Mouse (Mus musculus) heart, adult 18-20 months (tissue): ENCODE measurements around the gene Tenm1. TPM values are rescaled to one million over a fixed set of nuclear protein-coding genes. Genes with fewer than 3 reads are reported as not detected.

Experiments used
- DNase-seq, 2 experiments: peaks; one replicate each; pipeline ENCODE4 v3.0.0; 2021 to 2022; ENCODE audit warnings: mixed read lengths in 1 of 2
- total RNA-seq, 2 experiments: library from RNA; stranded (reverse); gene quantifications; 2 replicates each; pipeline ENCODE4 v1.2.3; 2021

The Tenm1 gene
- total RNA-seq, 2 experiments from 2014 or later: 0.05 to 0.15 TPM

GRCm38 (mm10) chrX:42781566-42781965 is 647.4 kb downstream of the Tenm1 start:
- no peak for DNase-seq

DNA sequence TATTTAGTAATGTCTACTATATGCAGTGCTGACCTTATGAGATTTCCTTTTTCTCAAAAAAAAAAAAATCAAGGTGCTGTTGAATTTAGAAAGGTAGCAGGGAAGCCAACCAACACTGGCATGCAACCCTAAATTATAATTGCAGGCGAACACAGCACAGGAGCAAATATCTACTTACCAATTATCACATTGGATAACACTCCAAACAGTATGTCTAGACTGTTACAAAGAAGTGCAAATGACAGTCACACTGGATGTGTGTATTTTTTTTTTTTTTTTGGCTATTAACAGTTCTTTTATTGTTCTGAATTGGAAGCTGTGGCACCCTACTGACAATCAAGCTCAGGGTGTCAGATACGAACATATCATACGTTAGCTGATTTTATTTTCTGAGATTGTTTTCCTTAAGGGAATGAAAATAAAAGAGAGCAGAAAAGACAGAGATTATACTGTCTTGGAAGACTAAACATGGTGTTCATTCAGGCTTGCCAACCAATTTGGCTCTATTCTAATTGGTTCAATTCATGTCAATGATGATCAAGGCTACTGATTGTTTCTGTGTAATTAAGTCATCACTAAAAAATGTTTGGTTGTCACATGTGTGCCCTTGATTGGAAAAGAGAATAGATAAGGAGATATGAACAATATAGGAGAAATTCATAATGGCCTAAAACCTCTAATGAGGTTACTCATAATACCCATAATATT is 710.7 kb downstream of the Tenm1 start:
- no peak for DNase-seq

DNA sequence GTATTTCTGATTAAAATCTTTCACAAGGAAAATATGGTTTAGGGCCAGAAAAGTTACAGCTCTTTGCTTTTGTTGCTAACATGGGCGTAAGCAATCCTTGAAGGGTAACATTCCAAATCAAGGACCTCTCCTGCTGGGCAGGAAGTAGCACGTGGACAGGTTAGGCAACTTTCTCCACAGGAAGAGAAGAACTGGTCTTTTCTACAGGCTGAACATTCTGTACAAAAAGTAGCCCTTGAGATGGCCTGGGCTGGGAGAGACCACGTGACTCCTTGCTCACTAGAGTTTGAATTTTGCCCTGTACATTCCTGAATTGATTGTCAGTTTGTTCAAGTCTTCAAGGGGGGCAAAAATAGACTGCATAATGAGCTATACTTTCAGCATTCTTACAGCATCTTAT is 728.6 kb downstream of the Tenm1 start:
- DNase-seq: no peak

GRCm38 (mm10) chrX:42647131-42647530 is 781.8 kb downstream of the Tenm1 start:
- no peak for DNase-seq

GRCm38 (mm10) chrX:42580521-42580920 is 848.4 kb downstream of the Tenm1 start:
- DNase-seq: no peak

DNA sequence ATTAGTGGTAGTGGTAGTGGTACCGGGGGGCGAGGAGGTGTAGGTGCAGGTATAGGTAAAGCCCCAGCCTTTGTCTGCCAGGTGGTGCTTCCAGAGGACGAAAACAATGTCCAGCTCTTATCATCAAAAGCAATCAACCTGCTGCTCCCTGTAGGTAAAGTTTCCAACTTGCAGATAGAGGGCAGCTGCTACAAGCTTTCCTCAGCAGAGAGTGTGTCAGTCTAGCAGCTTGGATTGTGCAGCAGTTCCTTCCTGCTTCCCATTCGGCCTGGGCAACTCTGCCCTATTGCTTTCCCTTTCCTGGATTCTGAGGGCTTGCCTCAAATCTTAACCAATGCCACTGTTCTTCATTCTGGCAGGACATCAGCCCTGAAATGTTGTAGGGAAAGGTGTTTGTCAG is 870.2 kb downstream of the Tenm1 start:
- no peak for DNase-seq

DNA sequence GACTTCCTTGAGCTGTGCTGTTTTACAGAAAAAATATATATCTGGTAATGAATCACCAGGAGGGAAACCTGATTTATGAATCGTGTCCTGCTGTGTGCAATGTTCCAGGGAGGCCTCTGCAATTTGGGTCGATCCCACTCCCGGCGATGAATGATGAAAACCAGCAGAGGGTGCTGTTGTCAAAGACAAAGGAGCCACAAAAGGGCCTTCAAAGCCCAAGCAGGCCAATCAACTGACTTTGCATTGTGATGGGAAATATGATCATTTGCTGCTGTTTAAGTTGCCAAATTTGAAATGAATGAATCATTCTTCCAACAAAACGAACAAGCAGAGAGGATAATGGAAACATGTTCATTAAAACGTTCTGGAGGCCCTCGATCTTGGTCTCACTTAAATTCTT is 871.6 kb downstream of the Tenm1 start:
- peak; percentile 5 to 65 for DNase-seq

DNA sequence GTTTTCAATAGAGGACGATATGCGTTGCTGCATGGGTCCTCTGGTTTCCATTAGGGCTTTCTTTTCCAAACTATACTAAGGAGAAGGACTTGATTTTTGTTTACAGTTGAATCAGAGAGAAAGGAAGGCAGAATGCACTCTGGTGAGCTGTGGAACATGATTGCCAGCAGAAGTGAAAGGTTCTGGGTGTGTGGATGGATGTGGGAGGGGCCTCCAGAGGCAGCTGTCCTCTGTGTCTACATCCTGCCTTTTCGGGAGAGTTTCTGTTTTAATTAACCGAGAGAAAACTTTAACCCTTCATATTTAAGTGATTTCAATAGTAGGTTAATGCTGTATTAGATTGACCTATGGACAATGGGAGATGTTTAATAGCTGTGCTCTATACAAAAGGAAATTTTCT is 880.4 kb downstream of the Tenm1 start:
- DNase-seq: no peak

GRCm38 (mm10) chrX:42545076-42545475 is 883.9 kb downstream of the Tenm1 start:
- DNase-seq: no peak

GRCm38 (mm10) chrX:42540756-42541053 is 888.2 kb downstream of the Tenm1 start:
- peak; percentile 56 to 87 for DNase-seq

DNA sequence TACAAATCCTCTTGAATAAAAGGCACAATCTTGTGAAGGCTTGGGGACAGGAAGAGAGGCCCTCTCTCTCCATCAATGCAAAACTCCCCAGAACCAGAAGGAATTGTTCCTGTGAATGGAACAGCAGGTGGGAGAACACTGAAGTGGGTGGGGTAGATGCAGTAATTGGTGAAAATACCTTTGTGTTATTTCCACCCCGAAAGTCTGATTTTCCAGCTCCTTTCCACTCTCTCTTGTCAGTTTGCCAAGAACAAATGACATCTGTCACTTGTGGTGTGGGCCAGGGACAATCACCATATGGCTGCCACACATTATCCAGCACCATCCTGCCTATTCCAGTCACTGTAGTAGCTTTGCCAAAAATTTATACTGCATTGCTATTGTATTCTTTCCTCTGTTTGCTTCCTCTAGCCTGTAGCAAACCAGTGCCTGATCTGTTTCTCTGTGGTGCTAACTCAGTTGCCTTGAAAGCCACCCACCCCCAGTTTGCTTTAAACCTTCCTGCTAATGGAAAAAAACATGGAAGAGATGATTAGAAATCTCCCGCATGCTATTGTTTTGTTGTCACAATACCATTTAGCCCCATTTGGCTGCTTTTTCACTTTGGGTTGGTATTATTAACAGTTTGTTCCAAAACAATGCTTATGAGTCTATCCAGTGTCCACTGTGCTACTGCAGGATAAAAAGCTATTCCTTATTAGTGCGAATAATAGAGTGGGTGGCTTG is 888.7 kb downstream of the Tenm1 start:
- peak in 1 of 2 experiments; percentile 11 for DNase-seq

DNA sequence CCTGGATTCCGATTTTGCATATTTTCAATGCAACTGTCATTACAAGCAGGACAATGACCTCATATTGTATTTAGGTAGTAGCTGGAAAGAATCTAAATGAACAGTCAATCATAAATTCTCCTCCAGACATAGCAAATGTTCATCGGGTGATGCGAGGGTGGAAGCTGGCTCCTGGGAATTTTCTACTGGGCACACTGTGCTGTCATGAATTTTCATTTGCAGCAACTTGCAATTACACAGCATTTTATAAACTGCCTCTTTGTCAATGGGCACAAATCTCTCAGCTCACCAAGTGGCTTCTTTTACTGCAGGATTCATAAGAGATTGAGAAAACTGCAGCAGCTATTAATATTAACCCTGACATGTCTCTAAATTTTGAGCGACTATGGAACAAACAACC is 898.2 kb downstream of the Tenm1 start:
- DNase-seq: no peak

GRCm38 (mm10) chrX:42522868-42523267 is 906.1 kb downstream of the Tenm1 start:
- DNase-seq: no peak

- DNase-seq: no peak
Measured at GRCm38 (mm10) chrX:42512567-42512966, 916.4 kb downstream of the Tenm1 start.

DNA sequence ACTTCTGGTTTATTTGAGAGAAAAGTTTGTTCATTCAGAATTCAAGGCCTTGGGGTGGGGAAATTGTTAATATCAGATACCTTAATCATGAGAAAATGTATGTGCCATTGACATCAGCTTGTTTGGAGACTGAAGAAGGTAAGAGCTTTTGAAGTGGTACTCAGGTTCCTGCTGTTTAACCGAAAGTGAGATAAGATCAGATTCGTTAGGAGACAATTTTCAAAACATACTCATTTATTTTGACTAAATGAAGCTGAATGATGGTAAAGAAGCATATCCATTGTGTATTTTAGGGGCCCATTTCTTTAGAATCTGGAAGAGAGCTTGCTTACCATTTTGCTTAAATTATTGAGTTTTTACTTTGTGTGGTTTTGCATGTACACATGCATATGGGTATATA is 917.8 kb downstream of the Tenm1 start:
- no peak for DNase-seq

- DNase-seq: no peak
Measured at GRCm38 (mm10) chrX:42502291-42503043, 926.5 kb downstream of the Tenm1 start, which contains the start of gene Sh2d1a. TSS of gene Sh2d1a (plus strand) at chrX:42502453.

DNA sequence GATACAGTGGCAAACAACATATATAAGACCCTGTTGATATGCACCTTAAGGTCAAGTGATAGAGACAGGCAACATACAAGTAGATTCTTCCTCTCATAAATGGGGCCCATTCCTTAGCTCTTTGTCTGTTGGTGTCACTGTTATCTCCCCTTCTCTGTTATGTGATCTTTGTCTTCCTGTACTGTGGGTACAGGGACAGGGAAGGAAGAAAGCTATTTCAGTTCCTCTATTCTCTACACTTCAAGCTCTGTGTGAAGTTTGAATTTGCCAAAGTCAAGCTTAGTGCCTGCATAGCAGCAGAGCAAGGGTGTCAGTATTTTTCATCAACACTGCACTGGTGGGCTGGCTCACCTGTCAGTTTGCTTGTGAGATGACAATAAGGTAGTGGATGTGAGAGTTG is 928.4 kb downstream of the Tenm1 start:
- DNase-seq: no peak

GRCm38 (mm10) chrX:42490336-42490735 is 938.6 kb downstream of the Tenm1 start:
- no peak for DNase-seq

- no peak for DNase-seq
Measured at GRCm38 (mm10) chrX:42489446-42489845, 939.5 kb downstream of the Tenm1 start, which contains the start of gene Tex13c2. TSS of gene Tex13c2 (plus strand) at chrX:42489691.
